Mouse (Mus musculus) embryonic facial prominence, embryonic 12.5 days (tissue): ENCODE measurements around the gene Glis3. TPM values are rescaled to one million over a fixed set of nuclear protein-coding genes. Genes with fewer than 3 reads are reported as not detected.

Experiments
- ATAC-seq: fragments of 200-750 bp; cut with Nextera tagmentation; 2 replicates; pipeline ENCODE4 v1.8.0; 2017; ENCODE audit not compliant: insufficient number of reproducible peaks, insufficient read depth, low FRiP score, low TSS enrichment
- H3K27ac ChIP-seq: fragments of 300-500 bp; sonication (generic); 2 replicates; pipeline ENCODE4 v1.5.1; 2016; ENCODE audit warnings: mild to moderate bottlenecking
- H3K27me3 ChIP-seq: fragments of 300-500 bp; sonication (generic); 2 replicates; pipeline ENCODE4 v1.6.1; 2016; ENCODE audit warnings: mild to moderate bottlenecking, moderate library complexity
- H3K36me3 ChIP-seq: fragments of 300-500 bp; sonication (generic); 2 replicates; pipeline ENCODE4 v1.6.1; 2016; ENCODE audit warnings: mild to moderate bottlenecking
- H3K4me1 ChIP-seq: fragments of 300-500 bp; sonication (generic); 2 replicates; pipeline ENCODE4 v1.6.1; 2016
- H3K4me2 ChIP-seq: fragments of 300-500 bp; sonication (generic); replicated peaks from 2 replicates; pipeline ENCODE4 v1.6.1; 2016; ENCODE audit warnings: mild to moderate bottlenecking, moderate library complexity
- H3K4me3 ChIP-seq: fragments of 300-500 bp; sonication (generic); 2 replicates; pipeline ENCODE4 v1.5.1; 2016; ENCODE audit warnings: mild to moderate bottlenecking
- H3K9ac ChIP-seq: fragments of 300-500 bp; sonication (generic); 2 replicates; pipeline ENCODE4 v1.6.1; 2016; ENCODE audit warnings: mild to moderate bottlenecking, moderate library complexity
- H3K9me3 ChIP-seq: fragments of 300-500 bp; sonication (generic); 2 replicates; pipeline ENCODE4 v1.6.1; 2016; ENCODE audit warnings: mild to moderate bottlenecking, moderate library complexity
- WGBS: fragments of 180-500 bp; shearing (Covaris S2); methylation state at CpG from one replicate; pipeline ENCODE4 v1.1.7; 2016; 5-methylcytosine and 5-hydroxymethylcytosine counted together
- polyA plus RNA-seq: library from polyadenylated mRNA; unstranded; fragments of >200 nt; fragmentation: Nextera tagmentation; extraction: Ambion mirVana; gene quantifications from 2 replicates; pipeline ENCODE4 v1.2.1, GENCODE M21; 2016

Gene Glis3
- polyA plus RNA-seq, 1 experiment from 2014 or later = 7.8 TPM

- WGBS = 62% methylated on average over 4 of the region's 4 CpGs
- Histone ChIP-seq H3K36me3 (no peaks in the 10 kb centered on the region), H3K4me2 (no peak overlapping the region), H3K9me3 (no peaks in the 10 kb centered on the region), H3K4me1 (peaks cover 21% of the 10 kb centered on the region), H3K27ac (no peak overlapping the region), H3K9ac (no peak overlapping the region), H3K4me3 (no peak overlapping the region), H3K27me3 (no peaks in the 10 kb centered on the region)
- no peak for ATAC-seq
Observed at GRCm38 (mm10) chr19:28336651-28337510, 343.0 kb downstream of the Glis3 start.

GRCm38 (mm10) chr19:28335890-28336289 lies 344.0 kb downstream of the Glis3 start:
- WGBS = 44% methylated on average over 8 of the region's 8 CpGs
- no peak overlapping the region for H3K27ac ChIP-seq

GRCm38 (mm10) chr19:28333007-28333766 lies 346.7 kb downstream of the Glis3 start:
- Histone ChIP-seq H3K4me3 (no peak overlapping the region), H3K36me3 (no peaks in the 10 kb centered on the region), H3K27me3 (no peaks in the 10 kb centered on the region), H3K9ac (no peak overlapping the region), H3K4me2 (no peak overlapping the region), H3K27ac (no peak overlapping the region), H3K4me1 (peaks cover 21% of the 10 kb centered on the region), H3K9me3 (no peaks in the 10 kb centered on the region)
- 35% methylated on average over 11 of the region's 11 CpGs for WGBS
- no peak for ATAC-seq

More at GRCm38 (mm10) chr19:28335890-28336289, 344.0 kb downstream of the Glis3 start:
- Histone ChIP-seq H3K27me3 (no peaks in the 10 kb centered on the region), H3K36me3 (no peaks in the 10 kb centered on the region), H3K9ac (no peak overlapping the region), H3K9me3 (no peaks in the 10 kb centered on the region), H3K4me2 (no peak overlapping the region), H3K4me1 (peaks cover 21% of the 10 kb centered on the region), H3K4me3 (no peak overlapping the region)
- no peak for ATAC-seq

GRCm38 (mm10) chr19:28328444-28329110 lies 351.3 kb downstream of the Glis3 start:
- no peak for ATAC-seq
- no peak overlapping the region for H3K4me3 ChIP-seq
- no peak overlapping the region for H3K27ac ChIP-seq
- no peaks in the 10 kb centered on the region for H3K27me3 ChIP-seq
- H3K9ac ChIP-seq = no peak overlapping the region
- WGBS = 68% methylated on average over 16 of the region's 16 CpGs
- no peaks in the 10 kb centered on the region for H3K36me3 ChIP-seq
- H3K9me3 ChIP-seq = no peaks in the 10 kb centered on the region
- peaks cover 11% of the 10 kb centered on the region; the same call in 1 of the 2 replicates for H3K4me1 ChIP-seq
- no peak overlapping the region for H3K4me2 ChIP-seq

GRCm38 (mm10) chr19:28327536-28327935 lies 352.3 kb downstream of the Glis3 start:
- Histone ChIP-seq H3K4me2 (no peak overlapping the region), H3K27ac (no peak overlapping the region), H3K27me3 (no peaks in the 10 kb centered on the region), H3K9me3 (no peaks in the 10 kb centered on the region), H3K9ac (no peak overlapping the region), H3K36me3 (no peaks in the 10 kb centered on the region), H3K4me3 (no peak overlapping the region), H3K4me1 (0 out of 2 replicates have a peak, but pooled peaks cover under 1% of the 10 kb centered on the region)
- no peak for ATAC-seq
- 92% methylated on average over 5 of the region's 5 CpGs for WGBS

GRCm38 (mm10) chr19:28306036-28306435 lies 373.8 kb downstream of the Glis3 start:
- Histone ChIP-seq H3K4me2 (no peak overlapping the region), H3K27ac (no peak overlapping the region), H3K36me3 (no peaks in the 10 kb centered on the region), H3K4me3 (no peak overlapping the region), H3K4me1 (no peaks in the 10 kb centered on the region), H3K27me3 (no peaks in the 10 kb centered on the region), H3K9me3 (no peaks in the 10 kb centered on the region), H3K9ac (no peak overlapping the region)
- 51% methylated on average over 6 of the region's 6 CpGs for WGBS
- ATAC-seq = no peak

GRCm38 (mm10) chr19:28305510-28305909 lies 374.4 kb downstream of the Glis3 start:
- ATAC-seq = no peak
- no peak overlapping the region for H3K9ac ChIP-seq
- WGBS = 41% methylated on average over 4 of the region's 4 CpGs
- no peak overlapping the region for H3K4me3 ChIP-seq
- H3K36me3 ChIP-seq = no peaks in the 10 kb centered on the region
- H3K9me3 ChIP-seq = no peaks in the 10 kb centered on the region
- H3K27me3 ChIP-seq = no peaks in the 10 kb centered on the region
- no peaks in the 10 kb centered on the region for H3K4me1 ChIP-seq
- no peak overlapping the region for H3K4me2 ChIP-seq
- no peak overlapping the region for H3K27ac ChIP-seq

GRCm38 (mm10) chr19:28302831-28303242 lies 377.0 kb downstream of the Glis3 start:
- no peaks in the 10 kb centered on the region for H3K36me3 ChIP-seq
- 16% methylated on average over 2 of the region's 2 CpGs for WGBS
- peaks cover 4% of the 10 kb centered on the region; the same call in 1 of the 2 replicates for H3K4me1 ChIP-seq
- no peak for ATAC-seq
- no peaks in the 10 kb centered on the region for H3K9me3 ChIP-seq
- no peak overlapping the region for H3K27ac ChIP-seq
- H3K9ac ChIP-seq = no peak overlapping the region
- H3K4me2 ChIP-seq = no peak overlapping the region
- no peaks in the 10 kb centered on the region for H3K27me3 ChIP-seq
- H3K4me3 ChIP-seq = no peak overlapping the region

GRCm38 (mm10) chr19:28300226-28300625 lies 379.7 kb downstream of the Glis3 start:
- Histone ChIP-seq H3K27ac (no peak overlapping the region), H3K4me2 (no peak overlapping the region), H3K4me3 (no peak overlapping the region), H3K9ac (no peak overlapping the region), H3K36me3 (no peaks in the 10 kb centered on the region), H3K4me1 (peaks cover 4% of the 10 kb centered on the region; the same call in 1 of the 2 replicates), H3K9me3 (no peaks in the 10 kb centered on the region), H3K27me3 (no peaks in the 10 kb centered on the region)
- ATAC-seq = no peak
- 80% methylated on average over 8 of the region's 8 CpGs for WGBS

GRCm38 (mm10) chr19:28299211-28299775 lies 380.6 kb downstream of the Glis3 start:
- no peak overlapping the region for H3K4me3 ChIP-seq
- H3K27ac ChIP-seq = no peak overlapping the region
- H3K9ac ChIP-seq = no peak overlapping the region
- 78% methylated on average over 11 of the region's 11 CpGs for WGBS
- H3K4me2 ChIP-seq = no peak overlapping the region
- no peak for ATAC-seq
- no peaks in the 10 kb centered on the region for H3K9me3 ChIP-seq
- H3K36me3 ChIP-seq = no peaks in the 10 kb centered on the region
- H3K4me1 ChIP-seq = peaks cover 4% of the 10 kb centered on the region; the same call in 1 of the 2 replicates
- H3K27me3 ChIP-seq = no peaks in the 10 kb centered on the region

GRCm38 (mm10) chr19:28298669-28299068 lies 381.2 kb downstream of the Glis3 start:
- no peak overlapping the region for H3K27ac ChIP-seq
- 0 out of 2 replicates have a peak, but pooled peaks have one; percentile 28 for ATAC-seq
- H3K9ac ChIP-seq = no peak overlapping the region
- 64% methylated on average over 9 of the region's 9 CpGs for WGBS
- H3K9me3 ChIP-seq = no peaks in the 10 kb centered on the region
- peaks cover 4% of the 10 kb centered on the region; the same call in 1 of the 2 replicates for H3K4me1 ChIP-seq
- H3K4me2 ChIP-seq = no peak overlapping the region
- H3K27me3 ChIP-seq = no peaks in the 10 kb centered on the region
- H3K4me3 ChIP-seq = no peak overlapping the region
- no peaks in the 10 kb centered on the region for H3K36me3 ChIP-seq
